Mouse (Mus musculus) naive thymus-derived CD4-positive, alpha-beta T cell, adult 2 months (primary cell): Measurements from ENCODE around the gene Tbc1d8.

Experiments
- DNase-seq: peaks from one replicate; pipeline ENCODE4 v3.0.0-alpha.2; 2011; ENCODE audit warnings: low read depth

The Tbc1d8 gene

GRCm38 (mm10) chr1:39394096-39394495 lies 84.5 kb downstream of the Tbc1d8 start:
- DNase-seq: no peak

- no peak for DNase-seq
These were observed 85.2 kb downstream of the Tbc1d8 start for GRCm38 (mm10) chr1:39393217-39393867.

GRCm38 (mm10) chr1:39392189-39392588 lies 86.4 kb downstream of the Tbc1d8 start:
- DNase-seq: peak; percentile 73

- no peak for DNase-seq
These were observed 86.9 kb downstream of the Tbc1d8 start for GRCm38 (mm10) chr1:39391652-39392051.

GRCm38 (mm10) chr1:39389338-39389737 lies 89.2 kb downstream of the Tbc1d8 start:
- no peak for DNase-seq

GRCm38 (mm10) chr1:39388163-39388562 lies 90.4 kb downstream of the Tbc1d8 start:
- DNase-seq: no peak

GRCm38 (mm10) chr1:39387497-39387896 lies 91.1 kb downstream of the Tbc1d8 start:
- DNase-seq: no peak

- no peak for DNase-seq
These were observed 92.1 kb downstream of the Tbc1d8 start for GRCm38 (mm10) chr1:39386456-39386855.

GRCm38 (mm10) chr1:39384914-39385313 lies 93.6 kb downstream of the Tbc1d8 start:
- no peak for DNase-seq

- no peak for DNase-seq
These were observed 97.5 kb downstream of the Tbc1d8 start for GRCm38 (mm10) chr1:39381017-39381416.

- DNase-seq: no peak
These were observed 99.5 kb downstream of the Tbc1d8 start for GRCm38 (mm10) chr1:39379021-39379420.

- no peak for DNase-seq
These were observed 100.0 kb downstream of the Tbc1d8 start for GRCm38 (mm10) chr1:39378540-39378939.

GRCm38 (mm10) chr1:39376726-39377240 lies 101.8 kb downstream of the Tbc1d8 start:
- DNase-seq: no peak

GRCm38 (mm10) chr1:39376121-39376520 lies 102.4 kb downstream of the Tbc1d8 start:
- DNase-seq: no peak

GRCm38 (mm10) chr1:39374231-39374809 lies 104.2 kb downstream of the Tbc1d8 start:
- DNase-seq: no peak

- DNase-seq: no peak
These were observed 105.2 kb downstream of the Tbc1d8 start for GRCm38 (mm10) chr1:39373378-39373777.

GRCm38 (mm10) chr1:39372220-39372843 lies 106.2 kb downstream of the Tbc1d8 start:
- no peak for DNase-seq

- no peak for DNase-seq
These were observed 108.1 kb downstream of the Tbc1d8 start for GRCm38 (mm10) chr1:39370431-39370830.

GRCm38 (mm10) chr1:39368267-39368841 lies 110.2 kb downstream of the Tbc1d8 start:
- peak; percentile 57 for DNase-seq

- DNase-seq: peak; percentile 97
These were observed 110.8 kb downstream of the Tbc1d8 start, which contains the start of gene Rpl31 for GRCm38 (mm10) chr1:39367601-39368266. Gene Rpl31, plus strand, starts transcription at chr1:39367842.

GRCm38 (mm10) chr1:39367045-39367444 lies 111.5 kb downstream of the Tbc1d8 start:
- DNase-seq: no peak

GRCm38 (mm10) chr1:39365562-39365961 lies 113.0 kb downstream of the Tbc1d8 start:
- DNase-seq: no peak
